Mouse (Mus musculus): ENCODE measurements around the gene Lman2. TPM values are rescaled to one million over a fixed set of nuclear protein-coding genes. Genes with fewer than 3 reads are reported as not detected.

Gene Lman2
- 148 TPM for polyA plus RNA-seq (2017; shearing (Covaris generic))

DNA sequence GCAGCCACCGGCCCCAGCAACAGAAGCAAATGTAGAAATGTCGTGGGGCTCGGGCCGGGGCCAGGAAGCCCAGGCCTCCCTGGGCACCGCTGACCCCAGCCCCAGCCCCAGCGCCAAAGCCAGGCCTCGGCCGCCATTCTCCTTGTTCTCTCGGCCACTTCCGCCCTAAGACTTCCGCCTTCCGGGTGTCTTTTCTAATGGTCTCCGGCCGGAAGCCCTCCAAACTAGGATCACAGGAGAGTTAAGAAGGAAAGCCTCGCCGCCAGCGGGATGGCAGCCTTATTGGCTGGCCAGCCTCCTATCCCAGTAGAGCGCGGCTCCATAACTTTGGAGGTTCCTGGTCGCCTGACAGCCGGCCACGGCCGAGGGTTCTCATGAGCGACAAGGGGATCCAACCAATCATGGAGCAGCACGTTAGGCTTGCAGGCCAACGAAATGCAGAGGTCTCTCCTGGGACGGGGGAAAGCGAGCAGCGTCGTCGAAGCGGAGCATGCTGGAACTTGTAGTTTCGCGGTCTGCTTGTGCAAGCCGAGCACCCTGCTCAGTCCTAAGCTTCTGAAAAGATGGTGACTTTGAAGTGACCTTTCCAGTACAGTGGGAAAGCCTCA lies at the start of gene Lman2:
Gene Lman2, minus strand, starts transcription at position 331 of the 608 bp plus-strand sequence.

GRCm38 (mm10) chr13:55398088-55398487 lies 35.5 kb upstream of the Lman2 start, which contains the start of gene Slc34a1:
TSS of gene Slc34a1 (plus strand) at chr13:55398187.

DNA sequence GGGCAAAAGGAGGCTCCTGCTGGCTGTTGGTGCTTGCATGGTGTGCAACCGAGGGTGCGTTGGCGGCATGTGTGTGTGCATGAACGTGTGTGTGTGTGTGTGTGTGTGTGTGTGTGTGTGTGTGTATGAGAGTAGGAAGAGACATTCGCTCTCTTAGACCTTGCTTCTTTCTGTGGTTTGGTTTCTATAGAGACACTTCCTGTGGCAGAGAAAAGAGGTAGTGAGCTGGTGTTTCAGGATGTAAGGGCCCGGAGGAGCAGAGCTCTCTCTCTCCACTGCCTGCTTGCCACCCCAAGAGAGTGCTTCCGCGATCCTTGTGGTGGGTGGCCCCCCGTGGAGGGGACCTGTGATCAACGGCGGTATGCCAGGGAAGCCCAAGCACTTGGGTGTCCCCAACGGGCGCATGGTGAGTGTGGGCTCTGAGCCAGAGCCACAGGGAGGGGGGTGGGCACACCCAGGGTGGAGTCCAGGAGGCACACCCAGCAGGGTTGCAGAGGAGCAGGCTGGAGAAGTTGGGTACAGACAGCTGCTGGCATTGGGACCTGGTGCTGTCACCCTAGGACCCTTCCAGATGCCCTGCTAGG lies 7.0 kb upstream of the Lman2 start, which contains the start of gene Rgs14:
Gene Rgs14, plus strand, starts transcription at position 202 of the 584 bp plus-strand sequence.

GRCm38 (mm10) chr13:55329683-55330566 lies 32.7 kb downstream of the Lman2 start, which contains the start of gene Mxd3:
TSS of gene Mxd3 (minus strand) at chr13:55329823.

DNA sequence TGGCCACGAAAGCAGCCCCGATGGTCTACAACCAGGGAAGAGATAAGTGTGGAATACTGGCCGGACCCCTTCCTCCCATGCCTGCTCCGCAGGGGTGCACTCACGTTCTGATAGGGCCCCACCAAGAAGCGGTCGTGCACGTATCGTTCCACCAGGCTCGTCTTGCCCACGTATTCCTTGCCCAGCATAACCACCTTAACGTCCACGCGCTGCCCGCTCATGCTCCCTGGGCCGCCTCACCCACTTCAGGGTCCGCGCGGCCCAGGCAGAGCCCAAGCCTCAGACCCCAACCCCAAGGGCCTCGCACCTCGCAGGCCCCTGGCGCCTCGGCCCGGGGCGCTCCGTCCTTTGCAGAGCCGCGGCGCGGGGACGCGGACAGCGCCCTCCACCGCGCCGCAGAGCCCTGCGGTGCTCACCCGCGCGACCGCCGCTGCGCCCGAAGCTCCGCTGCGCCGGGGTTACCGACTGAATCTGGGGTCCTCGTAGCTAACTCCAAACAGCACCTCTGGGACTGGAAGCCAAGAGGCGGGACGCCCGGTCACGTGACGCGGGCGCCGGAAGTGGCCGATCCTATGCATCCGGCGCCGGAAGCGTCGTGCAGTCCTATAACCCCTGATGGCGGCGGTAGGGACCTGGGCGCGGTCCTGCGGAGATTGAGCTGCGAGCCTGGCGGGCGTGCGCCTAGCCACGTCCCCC lies 41.0 kb downstream of the Lman2 start, which contains the start of gene Rab24:
Gene Rab24, minus strand, starts transcription at position 513 of the 696 bp plus-strand sequence.

DNA sequence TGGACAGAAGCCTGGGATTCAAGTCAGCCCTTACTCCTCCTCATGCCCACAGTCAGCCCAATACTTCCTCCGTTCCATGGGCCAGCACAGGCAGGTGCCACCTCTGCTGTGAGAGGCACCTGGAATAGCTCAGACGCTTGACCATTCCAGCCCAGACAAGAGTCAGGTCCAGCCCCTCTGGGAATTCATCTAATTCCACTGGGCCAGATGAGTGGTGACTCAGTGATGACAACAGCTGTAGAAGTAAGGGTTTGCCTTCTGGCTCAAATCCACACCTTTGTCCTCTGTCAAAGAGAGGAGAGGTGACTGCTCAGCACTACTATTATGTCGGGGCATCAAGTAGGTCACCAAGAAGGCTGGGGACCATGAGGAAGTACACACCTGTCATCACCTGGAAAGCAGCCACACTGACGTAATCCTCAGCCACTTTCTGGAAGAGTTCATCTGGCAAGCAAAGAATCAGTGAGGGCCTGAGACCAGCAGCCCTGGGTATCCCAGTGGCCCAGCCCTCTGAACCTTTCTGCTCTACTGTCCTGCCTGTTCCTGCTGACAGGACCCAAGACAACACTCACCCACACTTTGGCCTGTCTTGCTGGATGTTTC lies 42.6 kb downstream of the Lman2 start, which contains the start of gene Prelid1:
Gene Prelid1, plus strand, starts transcription at position 570 of the 603 bp plus-strand sequence.

Other genes with a start within 250 kb of the Lman2 start
- not detected for gene Gm17617, start 229.2 kb downstream of the Lman2 start, polyA plus RNA-seq (2017; shearing (Covaris generic))
- gene Fgfr4, start 210.1 kb downstream of the Lman2 start, polyA plus RNA-seq (2017; shearing (Covaris generic)) = not detected
- 54.5 TPM for gene Nsd1, start 153.0 kb downstream of the Lman2 start, polyA plus RNA-seq (2017; shearing (Covaris generic))
- gene Prelid1, start 42.3 kb downstream of the Lman2 start, polyA plus RNA-seq (2017; shearing (Covaris generic)) = 261 TPM
- gene Rab24, start 40.8 kb downstream of the Lman2 start, polyA plus RNA-seq (2017; shearing (Covaris generic)) = 90.2 TPM
- gene Mxd3, start 33.0 kb downstream of the Lman2 start, polyA plus RNA-seq (2017; shearing (Covaris generic)) = not detected
- gene Rgs14, start 6.9 kb upstream of the Lman2 start, polyA plus RNA-seq (2017; shearing (Covaris generic)) = 66.5 TPM
- 0.28 TPM for gene Slc34a1, start 35.4 kb upstream of the Lman2 start, polyA plus RNA-seq (2017; shearing (Covaris generic))
- gene Pfn3, start 52.4 kb upstream of the Lman2 start, polyA plus RNA-seq (2017; shearing (Covaris generic)) = 0.82 TPM
- not detected for gene F12, start 64.0 kb upstream of the Lman2 start, polyA plus RNA-seq (2017; shearing (Covaris generic))
- 345 TPM for gene Grk6, start 82.3 kb upstream of the Lman2 start, polyA plus RNA-seq (2017; shearing (Covaris generic))
- gene Prr7, start 101.5 kb upstream of the Lman2 start, polyA plus RNA-seq (2017; shearing (Covaris generic)) = 8.0 TPM
- gene Dbn1, start 125.3 kb upstream of the Lman2 start, polyA plus RNA-seq (2017; shearing (Covaris generic)) = not detected
- gene Pdlim7, start 150.9 kb upstream of the Lman2 start, polyA plus RNA-seq (2017; shearing (Covaris generic)) = 8.9 TPM
- gene Dok3, start 166.5 kb upstream of the Lman2 start, polyA plus RNA-seq (2017; shearing (Covaris generic)) = not detected
- 68.7 TPM for gene Ddx41, start 173.9 kb upstream of the Lman2 start, polyA plus RNA-seq (2017; shearing (Covaris generic))
- gene Fam193b, start 208.3 kb upstream of the Lman2 start, polyA plus RNA-seq (2017; shearing (Covaris generic)) = 51.6 TPM
- 224 TPM for gene Tmed9, start 210.9 kb upstream of the Lman2 start, polyA plus RNA-seq (2017; shearing (Covaris generic))
- gene B4galt7, start 237.1 kb upstream of the Lman2 start, polyA plus RNA-seq (2017; shearing (Covaris generic)) = 34.4 TPM